Mouse (Mus musculus): ENCODE results near the gene Tgfb1. TPM values are rescaled to one million over a fixed set of nuclear protein-coding genes. Genes with fewer than 3 reads are reported as not detected.
A peak's percentile ranks its signal among the peaks of the same experiment; 100 is the strongest.

Tgfb1 gene
- polyA plus RNA-seq, 1 experiment from 2014 or later, result 1.2 TPM

GRCm38 (mm10) chr7:25658657-25659472 is 27.9 kb upstream of the Tgfb1 start, which contains the start of the genes Bckdha and Exosc5:
TSS of gene Bckdha (minus strand) at chr7:25658981.
TSS of gene Exosc5 (plus strand) at chr7:25659164.
- under 1% methylated on average over 50 of the region's 50 CpGs for WGBS

GRCm38 (mm10) chr7:25666381-25666780 is 20.4 kb upstream of the Tgfb1 start:
- Histone ChIP-seq H3K36me3 (peaks cover 77% of the 10 kb centered on the region), H3K4me2 (no peak overlapping the region), H3K4me3 (no peak overlapping the region), H3K4me1 (replicated peaks) (no peaks in the 10 kb centered on the region), H3K27me3 (no peaks in the 10 kb centered on the region), H3K27ac (no peak overlapping the region), H3K9me3 (no peaks in the 10 kb centered on the region), H3K9ac (no peak overlapping the region)
- ATAC-seq (ENCODE audit: low FRiP score), result no peak
- WGBS, result 96% methylated on average over 8 of the region's 8 CpGs

More at GRCm38 (mm10) chr7:25658657-25659472, 27.9 kb upstream of the Tgfb1 start, which contains the start of the genes Bckdha and Exosc5:
- Histone ChIP-seq H3K36me3 (peaks cover 21% of the 10 kb centered on the region), H3K4me2 (peak within 1 kb of the TSS; percentile 89), H3K27me3 (no peaks in the 10 kb centered on the region), H3K4me3 (peak within 1 kb of the TSS; percentile 60), H3K9ac (peak within 1 kb of the TSS; percentile 77), H3K4me1 (replicated peaks) (peaks cover 36% of the 10 kb centered on the region), H3K27ac (peak within 1 kb of the TSS; percentile 73), H3K9me3 (no peaks in the 10 kb centered on the region)
- peak; percentile 98 for ATAC-seq (ENCODE audit: low FRiP score)

- Histone ChIP-seq H3K4me1 (replicated peaks) (no peaks in the 10 kb centered on the region), H3K4me3 (no peak overlapping the region), H3K27me3 (peaks cover 19% of the 10 kb centered on the region), H3K27ac (no peak overlapping the region), H3K9ac (no peak overlapping the region), H3K36me3 (peaks cover 57% of the 10 kb centered on the region), H3K4me2 (no peak overlapping the region), H3K9me3 (no peaks in the 10 kb centered on the region)
- WGBS, result 93% methylated on average over 10 of the region's 10 CpGs
- no peak for ATAC-seq (ENCODE audit: low FRiP score)
Observed at GRCm38 (mm10) chr7:25669158-25669557, 17.6 kb upstream of the Tgfb1 start.

GRCm38 (mm10) chr7:25669631-25670030 is 17.2 kb upstream of the Tgfb1 start:
- no peak for ATAC-seq (ENCODE audit: low FRiP score)
- no peaks in the 10 kb centered on the region for H3K9me3 ChIP-seq
- peaks cover 23% of the 10 kb centered on the region for H3K27me3 ChIP-seq
- no peak overlapping the region for H3K4me2 ChIP-seq
- H3K4me1 ChIP-seq (replicated peaks), result peaks cover 4% of the 10 kb centered on the region
- no peak overlapping the region for H3K4me3 ChIP-seq
- peaks cover 52% of the 10 kb centered on the region for H3K36me3 ChIP-seq
- H3K27ac ChIP-seq, result no peak overlapping the region
- H3K9ac ChIP-seq, result no peak overlapping the region
- 85% methylated on average over 9 of the region's 9 CpGs for WGBS

GRCm38 (mm10) chr7:25670096-25670495 is 16.7 kb upstream of the Tgfb1 start:
- ATAC-seq (ENCODE audit: low FRiP score), result no peak
- WGBS, result 91% methylated on average over 4 of the region's 4 CpGs
- Histone ChIP-seq H3K27ac (no peak overlapping the region), H3K36me3 (peaks cover 47% of the 10 kb centered on the region), H3K4me1 (replicated peaks) (peaks cover 8% of the 10 kb centered on the region), H3K4me2 (no peak overlapping the region), H3K27me3 (peaks cover 28% of the 10 kb centered on the region), H3K9me3 (no peaks in the 10 kb centered on the region), H3K9ac (no peak overlapping the region), H3K4me3 (no peak overlapping the region)

- H3K4me3 ChIP-seq, result no peak overlapping the region
- no peak for ATAC-seq (ENCODE audit: low FRiP score)
- peaks cover 10% of the 10 kb centered on the region for H3K4me1 ChIP-seq (replicated peaks)
- H3K27ac ChIP-seq, result no peak overlapping the region
- H3K4me2 ChIP-seq, result no peak overlapping the region
- H3K9me3 ChIP-seq, result no peaks in the 10 kb centered on the region
- no peak overlapping the region for H3K9ac ChIP-seq
- H3K36me3 ChIP-seq, result peaks cover 32% of the 10 kb centered on the region
- WGBS, result 73% methylated on average over 2 of the region's 2 CpGs
- H3K27me3 ChIP-seq, result peaks cover 44% of the 10 kb centered on the region
Observed at GRCm38 (mm10) chr7:25671686-25672085, 15.1 kb upstream of the Tgfb1 start.

GRCm38 (mm10) chr7:25672442-25672841 is 14.4 kb upstream of the Tgfb1 start:
- 52% methylated on average over 4 of the region's 4 CpGs for WGBS

GRCm38 (mm10) chr7:25674297-25674696 is 12.5 kb upstream of the Tgfb1 start:
- WGBS, result 31% methylated on average over 9 of the region's 9 CpGs
- Histone ChIP-seq H3K27me3 (peaks cover 57% of the 10 kb centered on the region), H3K4me3 (peak overlapping the region; percentile 43), H3K27ac (no peak overlapping the region), H3K4me2 (peak overlapping the region; percentile 67), H3K9ac (peak overlapping the region; percentile 72), H3K36me3 (0 out of 2 replicates have a peak, but pooled peaks cover 7% of the 10 kb centered on the region), H3K4me1 (replicated peaks) (peaks cover 14% of the 10 kb centered on the region), H3K9me3 (no peaks in the 10 kb centered on the region)
- ATAC-seq (ENCODE audit: low FRiP score), result no peak

More at GRCm38 (mm10) chr7:25672442-25672841, 14.4 kb upstream of the Tgfb1 start:
- H3K9ac ChIP-seq, result no peak overlapping the region
- no peak overlapping the region for H3K27ac ChIP-seq
- no peak overlapping the region for H3K4me3 ChIP-seq
- no peaks in the 10 kb centered on the region for H3K9me3 ChIP-seq
- H3K4me2 ChIP-seq, result no peak overlapping the region
- peaks cover 44% of the 10 kb centered on the region for H3K27me3 ChIP-seq
- H3K36me3 ChIP-seq, result peaks cover 25% of the 10 kb centered on the region
- peaks cover 14% of the 10 kb centered on the region for H3K4me1 ChIP-seq (replicated peaks)
- ATAC-seq (ENCODE audit: low FRiP score), result no peak

- peaks cover 14% of the 10 kb centered on the region for H3K4me1 ChIP-seq (replicated peaks)
- ATAC-seq (ENCODE audit: low FRiP score), result peak; percentile 60
- peak within 1 kb of the TSS; percentile 43 for H3K4me3 ChIP-seq
- peak within 1 kb of the TSS; percentile 67 for H3K4me2 ChIP-seq
- WGBS, result 4% methylated on average over 29 of the region's 29 CpGs
- H3K36me3 ChIP-seq, result 0 out of 2 replicates have a peak, but pooled peaks cover 5% of the 10 kb centered on the region
- H3K9ac ChIP-seq, result peak within 1 kb of the TSS; percentile 72
- H3K27me3 ChIP-seq, result peaks cover 58% of the 10 kb centered on the region
- H3K9me3 ChIP-seq, result no peaks in the 10 kb centered on the region
- no peak within 1 kb of the TSS for H3K27ac ChIP-seq
Observed at GRCm38 (mm10) chr7:25674719-25675300, 12.0 kb upstream of the Tgfb1 start, which contains the start of gene Tmem91. TSS of gene Tmem91 (minus strand) at chr7:25675166.

- Histone ChIP-seq H3K27me3 (peaks cover 58% of the 10 kb centered on the region), H3K9ac (peak overlapping the region; percentile 72; the same call in 1 of the 2 replicates), H3K4me3 (peak overlapping the region; percentile 43), H3K4me2 (peak overlapping the region; percentile 67), H3K27ac (no peak overlapping the region), H3K9me3 (no peaks in the 10 kb centered on the region), H3K36me3 (0 out of 2 replicates have a peak, but pooled peaks cover 5% of the 10 kb centered on the region), H3K4me1 (replicated peaks) (peaks cover 19% of the 10 kb centered on the region)
- WGBS, result 38% methylated on average over 6 of the region's 6 CpGs
- 0 out of 2 replicates have a peak, but pooled peaks have one; percentile 1 for ATAC-seq (ENCODE audit: low FRiP score)
Observed at GRCm38 (mm10) chr7:25675405-25675804, 11.4 kb upstream of the Tgfb1 start.

- H3K4me3 ChIP-seq, result no peak overlapping the region
- ATAC-seq (ENCODE audit: low FRiP score), result peak; percentile 26; the same call in 1 of the 2 replicates
- no peak overlapping the region for H3K4me2 ChIP-seq
- H3K36me3 ChIP-seq, result no peaks in the 10 kb centered on the region
- WGBS, result 57% methylated on average over 15 of the region's 15 CpGs
- peaks cover 24% of the 10 kb centered on the region for H3K4me1 ChIP-seq (replicated peaks)
- peak overlapping the region; percentile 75 for H3K27ac ChIP-seq
- peaks cover 58% of the 10 kb centered on the region for H3K27me3 ChIP-seq
- H3K9ac ChIP-seq, result no peak overlapping the region
- no peaks in the 10 kb centered on the region for H3K9me3 ChIP-seq
Observed at GRCm38 (mm10) chr7:25676085-25676781, 10.6 kb upstream of the Tgfb1 start.

GRCm38 (mm10) chr7:25677013-25677412 is 9.8 kb upstream of the Tgfb1 start:
- H3K36me3 ChIP-seq, result no peaks in the 10 kb centered on the region
- no peak for ATAC-seq (ENCODE audit: low FRiP score)
- H3K4me3 ChIP-seq, result no peak overlapping the region
- no peaks in the 10 kb centered on the region for H3K9me3 ChIP-seq
- WGBS, result 86% methylated on average over 7 of the region's 7 CpGs
- peak overlapping the region; percentile 75 for H3K27ac ChIP-seq
- H3K4me2 ChIP-seq, result no peak overlapping the region
- H3K4me1 ChIP-seq (replicated peaks), result peaks cover 31% of the 10 kb centered on the region
- no peak overlapping the region for H3K9ac ChIP-seq
- H3K27me3 ChIP-seq, result peaks cover 58% of the 10 kb centered on the region

Data from hindbrain, embryonic 13.5 days (tissue).